8 mouse cellular contexts compared by ENCODE assay signal in the genomic region with DNA sequence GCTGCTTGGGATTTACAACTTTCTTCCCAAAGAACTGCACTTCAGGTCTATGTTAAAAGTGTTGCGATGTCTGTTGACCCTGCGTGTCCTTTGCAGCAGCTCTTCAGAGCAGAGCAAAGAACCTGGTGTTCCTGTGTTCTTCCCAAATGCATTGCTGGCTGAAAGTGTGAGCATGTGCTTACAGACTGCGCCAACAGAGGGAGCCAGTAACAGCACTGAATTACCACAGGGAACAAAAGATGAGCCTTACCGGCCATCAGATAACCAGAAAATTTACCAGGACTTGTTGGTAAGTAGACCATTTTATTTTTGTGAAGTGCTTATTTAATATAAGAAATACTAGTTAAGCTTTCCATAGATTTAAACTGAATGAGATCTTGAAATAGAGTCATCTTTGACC. TPM values are rescaled to one million over a fixed set of nuclear protein-coding genes. Genes with fewer than 3 reads are reported as not detected.
DNase-seq lines count a peak whose midpoint lies in the region; ATAC-seq and TF ChIP-seq lines count a peak whose summit lies in the region.
"Had no signal": no experiment of that assay in that cellular context is flagged by ENCODE, and none has a peak within 500 bp of the region (broad histone marks: within the 10 kb centered on the region; RNA-seq: fewer than 3 reads in every experiment).

No protein-coding gene starts in this region.

- DNase-seq in intestine, embryonic 14.5 days (ENCODE audit: low spot score): peak; percentile 71
- peak; percentile 41 to 45 for DNase-seq in B cell, adult 2 months
- peak; percentile 80 for DNase-seq in embryo, embryonic 10 days (ENCODE audit: low spot score)
- peak; percentile 74 for DNase-seq in kidney, postnatal 10 days
- peak; percentile 76 for DNase-seq in lung, postnatal 36 days

- H3K4me1 ChIP-seq in intestine, embryonic 14.5 days (replicated peaks; ENCODE audit: control insufficient read depth, insufficient read depth, low read length): no peaks in the 10 kb centered on the region
- no peaks in the 10 kb centered on the region for H3K4me1 ChIP-seq in intestine, embryonic 16.5 days (ENCODE audit: control insufficient read depth, insufficient read depth, low read length)
- 0 out of 2 replicates have a peak, but pooled peaks cover 4% of the 10 kb centered on the region for H3K4me1 ChIP-seq in E14TG2a.4 (replicated peaks; ENCODE audit: low read depth, low read length)
- H3K4me1 ChIP-seq: stomach, embryonic 15.5 days had no signal

- no peak for ATAC-seq in intestine, embryonic 14.5 days (replicated peaks; ENCODE audit: low FRiP score, low TSS enrichment, low read depth)
- ATAC-seq in intestine, embryonic 16.5 days: no peak

- WGBS in intestine, embryonic 14.5 days: 34% methylated on average over 4 of the region's 4 CpGs
- 32% methylated on average over 4 of the region's 4 CpGs for WGBS in intestine, embryonic 16.5 days

- no peaks in the 10 kb centered on the region for H3K27me3 ChIP-seq in intestine, embryonic 14.5 days (replicated peaks; ENCODE audit: control insufficient read depth, insufficient read depth, low read length)
- H3K27me3 ChIP-seq in intestine, embryonic 16.5 days (replicated peaks; ENCODE audit: control insufficient read depth, insufficient read depth, low read length): no peaks in the 10 kb centered on the region
- no peaks in the 10 kb centered on the region for H3K27me3 ChIP-seq in E14TG2a.4 (ENCODE audit: insufficient read depth, low read length)
- H3K27me3 ChIP-seq: stomach, embryonic 15.5 days had no signal

- no peak overlapping the region for H3K27ac ChIP-seq in intestine, embryonic 14.5 days (ENCODE audit: low read depth)
- no peak overlapping the region for H3K27ac ChIP-seq in intestine, embryonic 16.5 days (ENCODE audit: low read length)
- H3K27ac ChIP-seq: stomach, embryonic 15.5 days had no signal

- H3K4me3 ChIP-seq in intestine, embryonic 14.5 days (ENCODE audit: low read depth, low read length): no peak overlapping the region
- H3K4me3 ChIP-seq in intestine, embryonic 16.5 days (ENCODE audit: low read length): no peak overlapping the region
- H3K4me3 ChIP-seq in E14TG2a.4 (replicated peaks; ENCODE audit: low read length): no peak overlapping the region
- H3K4me3 ChIP-seq: stomach, embryonic 15.5 days had no signal

- H3K4me2 ChIP-seq in intestine, embryonic 14.5 days (ENCODE audit: low read length): no peak overlapping the region
- H3K4me2 ChIP-seq in intestine, embryonic 16.5 days (ENCODE audit: low read depth, low read length): no peak overlapping the region
- H3K4me2 ChIP-seq: stomach, embryonic 15.5 days had no signal

- peaks cover 70% of the 10 kb centered on the region for H3K36me3 ChIP-seq in intestine, embryonic 14.5 days (ENCODE audit: control insufficient read depth, insufficient read depth, low read length)
- peaks cover 8% of the 10 kb centered on the region for H3K36me3 ChIP-seq in intestine, embryonic 16.5 days (ENCODE audit: control insufficient read depth, insufficient read depth, low read length)
- peaks cover 61% of the 10 kb centered on the region for H3K36me3 ChIP-seq in E14TG2a.4 (ENCODE audit: insufficient read depth, low read length)

- no peak overlapping the region for H3K9ac ChIP-seq in intestine, embryonic 14.5 days (ENCODE audit: low read length)
- no peak overlapping the region for H3K9ac ChIP-seq in intestine, embryonic 16.5 days (ENCODE audit: low read depth, low read length)
- H3K9ac ChIP-seq: stomach, embryonic 15.5 days had no signal

- no peaks in the 10 kb centered on the region for H3K9me3 ChIP-seq in intestine, embryonic 14.5 days (ENCODE audit: control insufficient read depth, low read length)
- H3K9me3 ChIP-seq in intestine, embryonic 16.5 days (ENCODE audit: control insufficient read depth, low read length): no peaks in the 10 kb centered on the region
- no peaks in the 10 kb centered on the region for H3K9me3 ChIP-seq in E14TG2a.4 (ENCODE audit: low read length)
- H3K9me3 ChIP-seq: stomach, embryonic 15.5 days had no signal

- peak; percentile 67 for TF ChIP-seq CTCF in E14TG2a.4 (conservative IDR thresholded peaks at IDR 0.05; ENCODE audit: low read length)

RNA-seq across cellular contexts. Expression of gene Tal1, which starts 18.0 kb away (rescaled TPM):
- polyA plus RNA-seq in intestine, embryonic 14.5 days (2014; fragmentation: Nextera tagmentation; extraction: Ambion mirVana): 0.96 and 1.1 TPM in 2 replicates
- 0.38 and 0.70 TPM in 2 replicates for polyA plus RNA-seq in intestine, embryonic 16.5 days (2015; fragmentation: Nextera tagmentation; extraction: Ambion mirVana)

RNA-seq across cellular contexts. Expression of gene Stil, which starts 38.3 kb away (rescaled TPM):
- 17.6 and 18.1 TPM in 2 replicates for polyA plus RNA-seq in intestine, embryonic 14.5 days (2014; fragmentation: Nextera tagmentation; extraction: Ambion mirVana)
- 7.2 TPM in 2 replicates for polyA plus RNA-seq in intestine, embryonic 16.5 days (2015; fragmentation: Nextera tagmentation; extraction: Ambion mirVana)

RNA-seq across cellular contexts. Expression of gene Pdzk1ip1, which starts 50.3 kb away (rescaled TPM):
- 41.8 and 50.5 TPM in 2 replicates for polyA plus RNA-seq in intestine, embryonic 14.5 days (2014; fragmentation: Nextera tagmentation; extraction: Ambion mirVana)
- 256 and 335 TPM in 2 replicates for polyA plus RNA-seq in intestine, embryonic 16.5 days (2015; fragmentation: Nextera tagmentation; extraction: Ambion mirVana)

RNA-seq across cellular contexts. Expression of gene Cmpk1, which starts 51.2 kb away (rescaled TPM):
- polyA plus RNA-seq in intestine, embryonic 14.5 days (2014; fragmentation: Nextera tagmentation; extraction: Ambion mirVana): 98.0 and 98.9 TPM in 2 replicates
- polyA plus RNA-seq in intestine, embryonic 16.5 days (2015; fragmentation: Nextera tagmentation; extraction: Ambion mirVana): 134 and 153 TPM in 2 replicates
